Mouse (Mus musculus) cerebellum, postnatal 25 days (tissue): ENCODE data around the gene Wdr86.
A peak's percentile ranks its signal among the peaks of the same experiment; 100 is the strongest.
"Not testable (repeated sequence)": the region's sequence is repeated elsewhere in the genome, so short reads cannot be mapped to it uniquely, and the experiment has no call there.

Experiments
- DNase-seq, 2 experiments: peaks; one replicate each; pipeline ENCODE4 v3.0.0; 2021; ENCODE audit warnings: mixed read lengths in 2 of 2

The Wdr86 gene

DNA sequence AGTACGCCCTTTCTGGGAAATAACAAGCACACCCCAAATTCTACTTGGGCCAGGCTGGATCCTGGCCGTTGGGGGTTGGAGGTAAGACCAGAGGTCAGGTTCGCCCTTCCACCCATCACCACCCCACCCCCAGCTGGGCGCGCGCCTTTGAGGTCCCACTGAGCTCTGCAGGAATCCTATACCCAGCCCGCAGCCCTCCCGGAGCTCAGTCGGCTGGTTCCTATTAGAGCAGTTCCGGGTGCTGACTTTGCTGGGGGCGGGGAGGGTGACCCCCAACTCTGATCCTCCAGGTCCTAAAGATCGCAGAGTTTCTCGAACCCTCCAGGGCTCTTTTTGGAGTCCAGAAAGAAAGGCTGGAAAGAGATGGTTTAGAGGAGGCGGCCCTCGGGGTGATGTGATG is 459 bp upstream of the Wdr86 start:
- no peak for DNase-seq

DNA sequence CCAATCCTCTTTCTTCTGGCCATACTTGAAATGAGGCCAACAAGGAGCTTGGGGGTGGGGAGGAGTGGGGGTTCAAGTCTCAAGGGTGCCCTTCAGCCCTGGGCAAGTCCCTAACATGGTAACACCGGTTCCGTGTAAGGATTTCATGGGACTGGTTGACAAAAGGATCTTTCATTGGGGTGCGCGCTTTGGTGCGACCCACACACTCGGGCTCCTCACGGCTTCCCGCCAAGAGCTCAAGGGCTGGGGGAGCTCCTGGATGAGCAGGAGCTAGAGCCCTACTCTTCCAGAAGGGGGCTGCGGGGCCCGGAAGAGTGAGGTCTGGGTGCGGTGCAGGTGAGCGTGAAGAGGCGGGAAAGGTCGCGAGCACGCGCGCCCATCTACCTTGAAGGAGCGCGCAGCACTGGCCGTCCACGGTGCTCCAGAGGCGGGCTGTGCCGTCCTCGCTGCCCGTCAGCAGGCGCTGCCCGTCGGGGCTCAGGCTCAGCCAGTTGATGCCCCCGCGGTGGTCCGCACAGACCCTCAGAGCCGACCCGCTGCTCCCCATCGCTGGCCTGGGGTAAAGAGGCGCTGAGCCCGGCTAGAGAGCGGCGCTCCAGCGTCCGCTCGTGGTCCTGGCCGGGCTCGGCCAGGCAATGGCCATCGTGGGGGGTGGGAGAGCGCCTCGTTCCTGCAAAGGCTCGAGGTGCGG is 585 bp downstream of the Wdr86 start:
- no peak for DNase-seq

DNA sequence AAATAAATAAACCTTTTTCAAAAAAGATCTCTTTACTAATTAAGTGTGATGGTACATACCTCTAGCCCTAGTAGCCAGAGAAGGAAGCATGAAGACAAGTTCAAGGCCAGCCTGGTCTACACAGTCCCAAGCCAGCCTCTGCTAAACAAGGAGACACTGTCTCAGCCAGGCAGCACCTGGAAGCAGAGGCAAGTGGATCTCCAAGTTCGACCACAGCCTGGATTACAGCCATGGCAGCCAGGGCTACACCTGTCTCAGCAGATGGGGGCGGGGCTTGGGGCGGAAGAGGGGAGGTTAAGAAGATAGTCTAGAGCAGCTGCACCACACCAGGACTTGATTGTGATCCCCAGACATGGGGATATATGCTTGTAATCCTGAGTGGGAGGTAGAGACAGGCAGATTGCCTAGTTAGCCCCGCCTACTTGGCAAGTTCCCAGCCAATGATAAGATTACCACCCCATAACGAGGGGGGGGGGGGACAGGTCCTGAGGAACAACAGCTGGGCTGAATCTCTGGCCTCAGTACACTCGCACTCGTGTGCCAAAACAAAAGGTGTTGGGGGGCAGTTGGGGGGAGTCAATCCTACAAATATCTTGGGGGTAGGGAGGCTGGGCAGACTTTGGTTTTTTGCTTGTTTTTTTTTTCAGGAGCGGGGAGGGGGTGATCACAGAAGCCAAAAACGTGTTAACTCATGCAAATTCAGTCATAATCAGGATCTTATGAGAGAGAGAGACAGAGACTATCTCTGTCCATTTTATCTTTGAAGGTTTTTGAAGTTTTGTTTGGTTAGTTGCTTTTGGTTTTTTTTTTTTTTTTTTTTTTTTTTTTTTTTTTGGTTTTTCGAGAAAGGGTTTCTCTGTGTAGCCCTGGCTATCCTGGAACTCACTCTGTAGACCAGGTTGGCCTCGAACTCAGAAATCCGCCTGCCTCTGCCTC is 3.4 kb downstream of the Wdr86 start:
- no peak for DNase-seq

DNA sequence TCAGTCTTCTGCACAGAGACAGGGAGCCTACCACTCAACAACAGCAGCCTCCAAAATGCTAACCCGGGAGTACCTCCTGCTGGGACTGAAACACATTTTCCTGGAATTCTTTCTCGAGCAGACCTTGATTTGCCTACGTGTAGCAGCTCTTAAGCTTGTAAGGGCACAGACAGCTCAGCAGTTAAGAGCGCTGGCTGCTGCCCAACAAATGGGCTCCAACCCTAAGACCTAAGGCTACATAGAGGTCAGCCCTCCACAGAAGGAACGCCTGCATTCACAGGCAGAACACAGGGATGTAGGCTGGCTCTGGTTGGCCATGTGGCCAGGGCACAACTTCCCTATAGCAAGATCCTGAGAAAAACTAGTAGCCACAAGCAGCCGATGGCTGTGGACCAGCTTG is 4.6 kb downstream of the Wdr86 start:
- no peak for DNase-seq

DNA sequence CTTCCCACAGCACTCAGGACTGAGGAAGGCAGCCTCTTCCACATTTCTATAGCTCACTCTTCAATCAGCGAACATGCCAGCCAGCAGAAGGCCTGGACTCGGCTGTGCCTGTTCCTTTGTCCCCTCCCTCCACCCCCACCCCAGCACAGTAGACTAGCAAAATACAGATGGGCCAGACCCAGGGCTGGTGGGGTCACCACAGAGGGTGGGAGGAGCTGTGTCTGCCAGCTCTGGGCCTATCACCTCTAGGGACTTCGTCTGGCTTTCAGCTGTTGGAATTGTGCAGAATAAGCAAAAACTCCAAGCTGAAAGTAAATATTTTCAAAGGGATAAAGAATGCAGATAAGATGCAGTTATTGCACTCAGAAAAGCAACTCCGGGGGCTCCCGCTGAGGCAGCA is 5.7 kb downstream of the Wdr86 start:
- no peak for DNase-seq

DNA sequence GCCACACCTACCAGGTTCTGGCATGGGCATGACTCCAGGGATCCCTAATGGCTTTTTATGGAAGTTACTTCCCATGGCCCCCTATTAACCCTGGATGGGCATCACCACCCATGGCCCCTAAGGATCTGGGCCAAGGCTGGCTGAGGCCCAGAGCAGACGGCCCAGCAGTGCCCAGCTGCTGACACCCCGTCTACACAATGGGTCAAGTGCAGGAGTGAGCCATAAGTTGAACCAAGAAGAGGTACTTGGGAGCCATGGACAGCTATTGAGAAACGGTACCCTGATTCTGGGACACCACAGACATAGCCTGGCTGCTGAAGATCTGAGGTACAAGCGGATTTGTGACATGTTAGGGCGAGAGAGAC is 6.3 kb downstream of the Wdr86 start:
- no peak for DNase-seq

DNA sequence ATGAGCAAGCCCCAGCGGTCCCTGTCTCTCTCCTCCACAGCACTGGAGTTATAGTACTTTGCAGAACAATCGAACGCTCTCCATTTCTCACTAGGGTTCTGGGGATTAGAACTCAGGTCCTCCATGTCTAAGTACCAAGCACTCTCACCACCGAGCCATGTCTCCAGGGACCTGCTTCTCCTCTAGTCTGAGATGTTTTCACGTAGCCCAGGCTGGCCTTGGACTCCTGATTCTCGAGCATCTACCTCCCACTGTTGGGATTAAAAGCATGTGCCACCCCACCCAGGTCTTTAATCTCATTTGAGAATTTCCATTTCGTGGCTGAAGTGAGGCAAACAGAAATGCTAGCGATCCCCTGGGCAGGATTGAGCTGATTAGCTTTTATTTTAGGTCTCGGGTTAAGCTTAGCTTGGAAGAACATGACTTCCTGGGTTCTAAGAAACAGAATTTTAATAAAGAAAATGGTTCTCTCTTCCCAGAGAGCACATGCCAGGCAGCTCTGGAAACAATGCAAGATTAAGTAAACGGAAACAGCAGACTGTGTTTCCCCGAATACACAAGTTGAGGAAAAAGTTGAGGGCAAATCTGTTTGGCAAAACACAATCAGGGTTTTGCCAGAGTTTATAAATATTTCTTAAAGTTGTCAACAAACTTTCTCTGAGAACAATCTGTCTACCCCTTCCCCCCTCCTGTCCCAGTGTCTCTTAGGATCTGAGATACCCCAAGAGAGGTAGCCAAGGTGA is 6.8 kb downstream of the Wdr86 start:
- no peak for DNase-seq

DNA sequence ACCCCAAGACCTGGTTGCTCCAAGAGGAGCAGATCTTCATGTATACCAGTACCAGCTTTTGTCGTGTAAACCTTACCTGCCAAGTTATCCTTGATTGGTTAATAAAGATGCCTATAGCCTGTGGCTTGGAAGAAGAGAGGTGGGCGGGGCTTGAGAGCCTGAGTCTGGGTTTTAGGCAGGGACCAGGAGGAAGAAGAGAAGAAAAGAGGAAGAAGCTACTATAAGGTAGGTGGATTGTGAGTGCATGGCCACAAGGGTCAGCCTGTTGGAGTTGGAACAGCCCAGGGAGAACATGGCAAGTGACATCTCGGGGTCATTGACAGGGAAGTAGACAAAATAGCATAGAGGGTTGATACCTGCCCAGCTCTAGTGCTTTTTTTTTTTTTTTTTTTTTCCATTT is 10.7 kb downstream of the Wdr86 start:
- no peak for DNase-seq

DNA sequence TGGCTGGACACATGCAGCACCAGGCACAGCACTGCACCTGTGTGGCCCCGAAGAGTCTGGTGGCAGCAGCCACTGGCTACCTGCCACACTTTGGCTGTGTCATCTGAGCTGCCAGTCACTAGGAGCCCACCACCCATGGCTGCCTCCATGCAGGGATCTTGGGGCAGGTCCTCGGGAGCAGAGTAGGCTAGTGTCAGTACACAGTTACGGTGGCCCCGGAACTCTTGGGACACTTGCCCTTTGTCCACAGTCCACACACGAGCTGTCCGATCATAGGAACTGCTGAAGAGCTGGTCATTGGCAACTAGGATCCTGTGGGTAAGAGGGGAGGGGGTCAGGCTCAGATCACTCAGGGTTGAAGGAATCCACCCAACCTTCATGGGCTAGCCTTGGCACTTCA is 12.5 kb downstream of the Wdr86 start:
- no peak for DNase-seq

DNA sequence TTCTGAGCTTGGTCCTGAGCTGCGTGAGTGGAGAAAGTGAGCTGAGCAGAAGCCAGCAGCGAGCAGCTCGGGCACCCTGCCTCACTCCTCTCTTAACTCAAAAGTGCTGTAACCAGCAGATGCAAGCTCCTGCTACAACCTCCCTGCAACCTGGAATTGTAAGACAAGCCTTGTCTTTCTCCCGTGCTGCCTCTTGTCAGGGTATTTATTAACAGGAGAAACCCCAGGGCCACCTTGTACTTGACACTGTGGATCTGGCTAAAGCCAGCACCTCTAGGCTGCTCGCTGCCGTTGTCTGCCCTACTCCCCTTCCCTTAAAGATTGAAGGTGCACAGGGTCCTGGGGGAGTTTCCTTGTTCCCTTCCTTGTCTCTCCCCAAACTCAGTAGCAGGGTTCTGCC is 16.5 kb downstream of the Wdr86 start:
- DNase-seq, result peak in 1 of 2 experiments; percentile 29

DNA sequence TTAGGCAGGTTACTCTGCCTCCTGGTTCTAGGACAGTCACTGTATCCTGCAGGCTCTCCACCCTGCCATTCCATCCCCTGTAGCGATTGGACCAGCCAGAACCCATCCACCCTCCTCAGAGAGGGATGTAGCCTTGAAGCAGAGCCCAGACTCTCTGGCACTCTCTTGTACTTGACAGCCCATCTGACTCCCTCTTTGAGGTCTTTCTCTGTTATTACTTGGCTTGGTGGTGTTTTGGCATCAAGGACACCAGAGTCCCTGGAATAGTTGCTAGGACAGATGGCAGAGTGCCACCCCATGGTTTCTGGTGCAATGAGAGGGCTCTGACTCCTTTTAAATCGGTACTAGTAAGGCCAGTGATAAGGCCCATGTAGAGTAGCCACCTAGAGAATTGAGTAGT is 17.3 kb downstream of the Wdr86 start:
- DNase-seq, result peak; percentile 71 to 85

DNA sequence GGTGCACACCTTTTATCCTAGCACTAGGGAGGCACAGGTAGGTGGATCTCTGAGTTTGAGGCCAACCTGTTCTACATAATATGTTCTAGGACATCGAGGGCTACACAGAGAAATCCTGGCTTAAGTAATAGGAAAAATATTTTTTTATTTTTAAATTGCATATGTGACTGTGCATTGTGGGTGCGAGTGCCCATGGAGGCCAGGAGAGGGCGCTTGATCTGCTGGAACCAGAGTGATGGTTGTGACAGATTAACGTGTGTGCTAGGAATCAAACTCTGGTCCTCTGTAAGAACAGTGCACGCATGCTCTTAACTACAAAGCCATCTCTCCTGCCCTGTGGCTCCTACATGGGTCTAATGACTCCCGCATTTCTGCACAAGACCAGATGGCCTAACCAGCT is 18.9 kb downstream of the Wdr86 start:
- DNase-seq, result no peak

DNA sequence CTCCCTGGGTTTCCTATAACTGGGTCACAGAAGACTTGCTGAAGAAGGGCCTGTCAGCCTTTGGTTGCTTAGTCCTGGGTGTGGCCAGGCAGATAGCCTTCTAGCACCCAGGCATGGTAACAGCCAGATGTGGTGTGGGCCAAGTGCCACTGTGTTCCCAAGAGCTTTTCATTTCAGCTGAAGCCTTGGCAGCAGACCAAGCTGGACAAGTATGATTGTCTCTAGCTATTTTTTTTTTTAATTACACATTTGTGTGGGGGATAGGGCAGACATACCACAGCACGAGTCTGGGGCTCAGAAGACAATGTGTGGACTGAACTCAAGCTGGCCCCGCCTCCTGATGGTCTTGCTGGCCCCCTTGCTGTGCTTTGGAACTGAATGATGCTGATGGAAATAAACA is 20.6 kb downstream of the Wdr86 start:
- no peak for DNase-seq

DNA sequence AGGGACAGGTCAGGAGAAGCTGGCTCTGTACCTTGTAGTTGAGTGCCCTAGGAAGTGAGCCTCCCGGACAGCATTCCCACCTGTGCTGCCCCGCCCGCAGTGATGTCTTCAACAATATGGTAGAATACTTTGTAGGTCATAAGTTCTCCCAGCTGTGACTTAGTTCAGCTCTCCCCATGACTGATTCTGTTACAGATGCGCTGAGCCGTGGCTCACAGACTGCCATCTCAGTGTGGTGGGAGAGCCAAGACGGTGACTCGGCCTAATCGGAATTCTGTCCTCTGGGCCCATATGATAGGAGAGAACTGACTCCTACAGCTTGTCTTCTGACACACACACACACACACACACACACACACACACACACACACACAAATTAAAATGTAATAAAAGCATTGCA is 25.9 kb downstream of the Wdr86 start:
- DNase-seq, result no peak

DNA sequence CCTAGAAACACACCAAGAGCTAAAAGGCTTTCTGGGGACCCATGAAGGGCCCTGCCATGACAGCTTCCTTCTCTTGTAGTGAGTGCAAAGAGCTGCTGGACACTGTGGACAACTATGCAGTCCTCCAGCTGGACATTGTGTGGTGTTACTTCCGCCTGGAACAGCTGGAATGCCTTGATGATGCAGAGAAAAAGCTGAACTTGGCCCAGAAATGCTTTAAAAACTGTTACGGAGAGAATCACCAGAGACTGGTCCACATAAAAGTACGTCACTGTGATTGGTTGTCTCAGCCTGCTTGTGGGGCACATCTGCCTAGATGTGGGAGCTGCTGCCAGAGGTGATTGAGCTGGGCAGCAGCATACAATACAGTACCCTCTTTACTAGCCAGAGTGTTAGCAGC is 29.3 kb downstream of the Wdr86 start:
- no peak for DNase-seq

DNA sequence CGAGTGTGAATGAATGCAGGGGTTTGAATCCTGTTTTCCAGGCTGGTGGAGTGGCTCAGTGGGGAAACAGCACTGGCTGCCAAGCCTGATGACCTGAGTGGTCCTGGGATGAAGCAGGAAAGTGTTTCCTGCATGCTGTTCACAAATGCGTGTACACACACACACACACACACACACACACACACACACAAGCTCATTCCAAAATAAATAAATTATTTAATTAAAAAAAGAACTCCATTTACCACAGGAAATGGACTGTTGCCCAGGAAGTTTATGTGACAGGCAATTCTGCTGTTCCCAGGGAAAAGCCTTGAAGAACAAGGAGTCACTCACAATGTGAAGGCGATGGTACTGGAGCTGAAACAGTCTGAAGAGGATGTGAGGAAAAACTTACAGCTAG is 33.8 kb downstream of the Wdr86 start:
- no peak for DNase-seq

DNA sequence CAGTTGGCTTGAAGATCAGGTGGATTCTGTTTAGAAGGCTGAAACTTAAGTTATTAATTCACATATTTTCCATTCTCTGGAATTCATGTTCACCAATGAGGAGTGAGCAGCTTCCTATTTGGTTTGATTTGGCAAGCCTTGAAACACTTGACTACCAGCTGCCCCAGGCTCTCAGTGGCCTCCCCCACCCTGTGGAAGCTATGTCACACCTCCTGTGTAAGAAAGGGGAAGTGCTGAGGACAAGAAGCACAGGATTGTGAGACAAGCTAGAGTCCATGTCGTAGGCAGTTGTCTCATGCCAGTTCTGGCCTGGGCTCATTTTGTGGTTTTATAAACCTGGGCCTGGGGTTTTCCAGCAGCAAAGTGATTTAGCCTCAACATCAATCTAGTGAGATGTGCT is 42.8 kb downstream of the Wdr86 start:
- no peak for DNase-seq

DNA sequence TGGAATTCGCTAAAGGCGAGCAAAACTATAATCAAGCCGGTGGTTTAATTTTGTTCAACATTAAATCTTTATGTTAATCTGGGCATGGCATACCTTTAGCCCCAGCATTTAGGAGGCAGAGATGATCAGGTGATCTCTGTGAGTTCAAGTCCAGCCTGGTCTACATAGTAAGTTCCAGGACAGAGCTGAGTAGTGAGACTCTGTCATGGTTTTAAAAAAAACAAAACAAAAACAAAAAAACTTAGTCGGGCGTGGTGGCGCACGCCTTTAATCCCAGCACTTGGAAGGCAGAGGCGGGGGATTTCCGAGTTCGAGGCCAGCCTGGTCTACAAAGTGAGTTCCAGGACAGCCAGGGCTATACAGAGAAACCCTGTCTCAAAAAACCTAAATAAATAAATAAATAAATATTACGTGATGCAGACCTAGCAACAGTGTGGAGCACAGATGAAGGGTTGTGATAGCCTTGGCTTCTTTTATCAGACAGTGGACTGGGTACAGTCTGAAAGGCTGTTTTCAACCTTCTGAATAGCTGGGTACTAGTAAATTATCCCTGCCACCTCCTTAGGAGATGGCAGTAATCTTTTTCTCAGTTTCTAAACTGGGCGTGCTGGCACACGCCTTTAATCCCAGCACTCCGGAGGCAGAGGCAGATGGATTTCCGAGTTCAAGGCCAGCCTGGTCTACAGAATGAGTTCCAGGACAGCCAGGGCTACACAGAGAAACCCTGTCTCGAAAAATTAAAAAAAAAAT is 43.7 kb downstream of the Wdr86 start:
- DNase-seq, result not testable (repeated sequence)

DNA sequence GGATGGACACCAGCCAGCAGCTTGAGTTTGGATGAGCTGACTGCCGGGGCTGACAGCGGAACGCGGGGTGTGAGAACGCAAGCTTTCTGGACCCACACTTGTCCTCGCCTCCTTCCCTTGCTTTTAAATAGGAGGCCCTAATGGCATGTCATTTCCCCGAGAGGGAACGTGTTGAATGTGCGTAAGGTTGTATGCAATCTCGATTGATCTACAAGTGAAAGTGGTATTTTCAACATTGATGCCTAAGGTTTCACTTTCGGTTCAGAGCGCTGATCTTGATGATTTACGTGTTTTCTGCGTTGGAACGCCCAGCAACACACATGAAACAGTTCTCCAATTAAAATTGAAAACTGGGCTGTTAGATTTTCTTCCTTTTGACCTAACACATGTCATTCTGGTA is 44.4 kb downstream of the Wdr86 start:
- no peak for DNase-seq

DNA sequence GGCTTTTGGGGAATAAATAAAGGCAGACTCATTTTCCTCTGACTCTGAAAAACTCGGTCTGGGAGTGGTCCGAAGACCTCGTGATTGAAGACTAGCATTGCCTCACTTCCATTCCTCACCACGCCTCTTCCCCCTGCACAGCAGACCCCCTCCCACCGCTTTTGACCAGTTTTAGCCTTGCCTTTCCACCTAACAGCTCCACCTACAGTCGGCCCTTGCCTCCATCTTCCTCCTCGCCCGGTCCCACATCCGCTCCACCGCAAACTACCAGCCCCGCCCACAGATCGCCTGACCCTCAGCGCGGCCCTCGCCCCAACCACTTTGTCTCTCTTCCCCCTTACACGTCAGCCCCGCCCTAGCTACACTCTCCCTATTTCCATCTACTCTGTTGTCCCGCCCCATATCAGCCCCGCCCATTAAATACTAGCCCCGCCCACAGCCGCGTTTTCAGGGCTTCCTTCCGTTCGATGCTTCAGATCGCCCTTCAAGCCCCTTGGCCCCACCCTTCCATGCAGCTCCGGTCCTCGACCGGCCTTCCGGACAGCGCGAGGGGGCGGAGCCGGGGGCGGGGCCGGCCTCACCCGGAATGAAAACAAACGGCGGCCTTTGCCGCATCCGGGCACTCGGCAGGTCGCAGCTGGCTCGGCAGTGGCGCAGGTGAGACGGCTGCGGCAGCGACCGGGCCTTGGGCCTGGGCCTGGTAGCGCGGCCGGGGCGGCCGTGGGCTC is 45.0 kb downstream of the Wdr86 start, which contains the start of gene Nub1:
Gene Nub1, plus strand, starts transcription at position 167 of the 728 bp plus-strand sequence.
- DNase-seq, result peak; percentile 98 to 99

DNA sequence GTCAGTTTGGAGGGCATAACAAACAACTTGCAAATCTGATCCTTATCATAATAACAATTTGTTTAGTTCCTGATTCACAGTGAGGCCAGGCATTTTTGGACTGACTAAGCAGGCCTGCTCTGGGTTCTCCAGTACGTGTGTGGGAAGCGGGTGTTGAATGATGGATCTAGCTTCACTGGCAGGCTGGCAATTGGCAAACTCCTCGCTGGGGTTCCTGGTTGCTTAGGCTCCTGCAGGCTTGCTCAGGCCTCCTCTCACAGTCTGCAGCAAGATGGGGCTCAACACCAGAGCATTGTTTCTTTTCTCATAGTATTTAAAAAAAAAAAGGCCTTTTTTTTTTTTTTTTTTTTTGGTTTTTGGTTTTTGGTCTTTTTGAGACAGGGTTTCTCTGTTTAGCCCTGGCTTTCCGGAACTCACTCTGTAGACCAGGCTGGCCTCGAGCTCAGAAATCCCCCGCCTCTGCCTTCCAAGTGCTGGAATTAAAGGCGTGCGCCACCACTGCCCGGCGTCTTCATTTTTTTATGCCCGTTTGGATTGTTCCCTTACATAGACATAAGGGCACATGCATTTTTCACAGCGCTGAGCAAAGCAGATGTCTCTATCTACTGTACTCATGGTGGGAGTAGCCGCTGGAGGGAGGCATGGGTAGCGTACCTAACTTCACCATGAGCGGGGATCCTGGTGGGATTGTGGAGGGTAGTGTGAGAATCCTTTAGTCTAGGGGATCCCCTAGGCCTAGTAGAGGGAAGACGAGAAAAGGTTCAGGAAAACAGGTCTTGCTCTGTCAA is 45.8 kb downstream of the Wdr86 start:
- DNase-seq, result peak; percentile 40 to 45
